Mouse (Mus musculus) ES-Bruce4 (cell line): ENCODE results near the gene Tm6sf1. TPM values are rescaled to one million over a fixed set of nuclear protein-coding genes. Genes with fewer than 3 reads are reported as not detected.

Experiments
- H3K27ac ChIP-seq: 2 replicates; pipeline ENCODE4 v1.5.1; 2012; ENCODE audit warnings: low read length, inconsistent platforms; ENCODE audit not compliant: insufficient read depth
- H3K27me3 ChIP-seq: 2 replicates; pipeline ENCODE4 v1.6.1; 2012; ENCODE audit warnings: mild to moderate bottlenecking, low read length, inconsistent platforms; ENCODE audit not compliant: control insufficient read depth, poor library complexity, insufficient read depth, severe bottlenecking
- H3K36me3 ChIP-seq: 2 replicates; pipeline ENCODE4 v1.6.1; 2012; ENCODE audit warnings: inconsistent platforms, mild to moderate bottlenecking, low read length, moderate library complexity; ENCODE audit not compliant: control insufficient read depth, poor library complexity, insufficient read depth, severe bottlenecking
- H3K4me1 ChIP-seq: one replicate; pipeline ENCODE4 v1.8.1; 2011; ENCODE audit warnings: low read length; ENCODE audit not compliant: control insufficient read depth, insufficient read depth
- H3K4me3 ChIP-seq: 2 replicates; pipeline ENCODE4 v1.5.1; 2011; ENCODE audit warnings: low read depth, mild to moderate bottlenecking, low read length
- H3K9ac ChIP-seq: 2 replicates; pipeline ENCODE4 v1.6.1; 2012; ENCODE audit warnings: low read depth, mild to moderate bottlenecking, inconsistent platforms; ENCODE audit not compliant: poor library complexity, severe bottlenecking
- H3K9me3 ChIP-seq: replicated peaks from 2 replicates; pipeline ENCODE4 v1.6.1; 2012; ENCODE audit warnings: mild to moderate bottlenecking, low read length, inconsistent platforms; ENCODE audit not compliant: control insufficient read depth, poor library complexity, insufficient read depth, severe bottlenecking
- CTCF ChIP-seq: IDR thresholded peaks from one replicate; pipeline ENCODE4 v1.8.1; 2011; ENCODE audit warnings: low read depth, low read length
- EP300 ChIP-seq: IDR thresholded peaks from 2 replicates; pipeline ENCODE4 v1.6.1; 2011; ENCODE audit warnings: low read depth, low read length; ENCODE audit not compliant: insufficient read depth
- POLR2A ChIP-seq: IDR thresholded peaks from one replicate; pipeline ENCODE4 v1.8.1; 2011; ENCODE audit warnings: low read length; ENCODE audit not compliant: insufficient read depth
- polyA plus RNA-seq: library from polyadenylated mRNA; stranded (reverse); fragments of >200 nt; gene quantifications from 2 replicates; pipeline ENCODE4 v1.2.4, GENCODE M21; 2011; ENCODE audit warnings: low read depth; ENCODE audit not compliant: missing spikeins, insufficient read depth, insufficient read length

Tm6sf1 gene
- polyA plus RNA-seq, 1 experiment = 10.1 TPM

DNA sequence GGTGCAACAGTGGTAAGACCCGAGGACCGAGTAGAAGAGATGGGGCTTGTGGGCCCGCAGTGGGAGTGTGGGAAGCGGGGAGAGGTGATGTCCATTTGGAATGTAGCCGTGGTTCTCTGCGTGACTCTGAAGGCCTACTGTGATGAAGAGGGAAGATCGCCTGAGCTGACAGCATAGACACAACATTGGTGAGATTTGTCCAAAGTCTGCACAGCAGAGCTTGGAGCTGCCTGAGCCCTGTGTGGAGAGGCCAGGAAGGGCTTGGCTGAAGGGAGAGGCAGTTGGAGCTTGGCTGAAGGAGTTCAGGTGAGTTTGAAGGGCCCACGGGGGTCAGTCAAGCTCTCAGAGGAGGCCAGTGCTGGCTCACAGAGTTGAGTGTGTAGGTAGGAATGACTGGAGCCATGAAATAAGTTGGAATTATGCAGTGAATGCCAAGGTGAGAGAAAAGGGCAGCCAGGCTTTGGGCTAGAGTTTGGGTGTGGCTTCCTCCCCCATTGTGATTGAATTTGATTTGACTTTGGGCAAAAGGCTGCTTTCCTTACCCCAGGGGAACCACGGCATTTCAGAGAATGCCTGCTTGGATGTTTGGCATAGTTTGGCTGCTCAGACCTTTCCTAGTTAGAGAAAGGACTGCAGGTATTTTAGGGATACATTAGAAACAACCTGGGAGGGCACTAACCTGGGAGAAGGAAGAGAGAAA is 8.6 kb downstream of the Tm6sf1 start:
- Histone ChIP-seq H3K9ac (no peak overlapping the region), H3K4me3 (no peak overlapping the region), H3K27ac (peak overlapping the region; percentile 32), H3K4me1 (peaks cover 4% of the 10 kb centered on the region), H3K9me3 (no peaks in the 10 kb centered on the region), H3K36me3 (no peaks in the 10 kb centered on the region), H3K27me3 (no peaks in the 10 kb centered on the region)
- TF ChIP-seq EP300 = peak; percentile 47; the same call in 1 of the 2 replicates
- no peak for TF ChIP-seq POLR2A
- TF ChIP-seq CTCF = no peak

DNA sequence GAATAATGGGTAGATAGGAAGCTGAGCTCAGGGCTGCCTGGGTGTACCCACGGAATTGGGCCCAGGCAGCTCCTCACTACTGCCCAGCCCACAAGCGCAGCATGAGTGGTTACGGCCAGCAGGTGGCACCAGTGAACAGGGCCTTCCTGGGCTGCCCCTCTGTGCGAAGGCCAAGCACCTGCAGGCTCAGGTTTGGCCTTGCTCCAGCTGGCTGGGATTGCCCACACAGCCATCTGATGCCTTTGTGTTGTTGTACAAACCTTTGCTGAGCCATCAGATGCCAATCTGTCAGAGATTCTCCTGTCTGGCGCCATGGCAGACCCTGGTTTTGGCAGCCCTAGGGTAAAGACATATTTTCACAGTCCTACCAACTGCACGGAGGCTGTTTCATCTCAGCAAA is 9.4 kb downstream of the Tm6sf1 start:
- peaks cover 4% of the 10 kb centered on the region for H3K4me1 ChIP-seq
- no peaks in the 10 kb centered on the region for H3K27me3 ChIP-seq
- H3K9ac ChIP-seq = no peak overlapping the region
- H3K36me3 ChIP-seq = no peaks in the 10 kb centered on the region
- H3K27ac ChIP-seq = peak overlapping the region; percentile 45
- no peaks in the 10 kb centered on the region for H3K9me3 ChIP-seq
- 0 out of 2 replicates have a peak, but pooled peaks have one; percentile 40 for TF ChIP-seq EP300
- peak; percentile 91 for TF ChIP-seq CTCF
- TF ChIP-seq POLR2A = no peak
- no peak overlapping the region for H3K4me3 ChIP-seq

DNA sequence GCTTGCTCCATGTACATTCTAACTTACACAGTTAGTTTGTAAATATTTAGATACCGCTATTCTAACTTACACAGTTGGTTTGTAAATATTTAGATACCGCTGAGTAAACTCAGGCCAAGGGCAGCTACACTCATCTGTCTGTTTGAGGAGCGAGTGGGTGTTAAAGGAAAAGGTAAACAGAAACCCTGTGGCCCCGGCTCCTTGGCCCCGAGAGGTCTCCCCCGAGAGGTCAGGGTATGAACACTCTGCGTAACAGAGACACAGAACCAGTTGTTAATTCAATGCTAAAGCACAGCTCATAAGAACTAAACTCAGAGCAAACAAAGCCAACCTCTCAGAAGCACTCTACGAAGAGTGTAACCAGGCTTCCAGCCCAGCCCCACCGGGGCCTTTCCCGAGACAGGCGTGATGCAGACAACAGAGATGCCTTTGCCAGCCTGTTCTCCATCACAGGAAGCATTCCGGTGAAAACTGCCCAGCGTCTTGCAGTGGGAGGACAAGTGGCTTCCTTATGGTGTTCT is 13.8 kb downstream of the Tm6sf1 start:
- Histone ChIP-seq H3K36me3 (no peaks in the 10 kb centered on the region), H3K27ac (no peak overlapping the region), H3K4me3 (no peak overlapping the region), H3K4me1 (no peaks in the 10 kb centered on the region), H3K9me3 (no peaks in the 10 kb centered on the region), H3K9ac (no peak overlapping the region), H3K27me3 (no peaks in the 10 kb centered on the region)
- TF ChIP-seq EP300 = no peak
- TF ChIP-seq CTCF = no peak
- TF ChIP-seq POLR2A = no peak

- no peaks in the 10 kb centered on the region for H3K4me1 ChIP-seq
- H3K4me3 ChIP-seq = no peak overlapping the region
- no peak overlapping the region for H3K27ac ChIP-seq
- no peak overlapping the region for H3K9ac ChIP-seq
- no peak for TF ChIP-seq CTCF
- no peak for TF ChIP-seq EP300
- TF ChIP-seq POLR2A = no peak
- H3K36me3 ChIP-seq = no peaks in the 10 kb centered on the region
- no peaks in the 10 kb centered on the region for H3K27me3 ChIP-seq
- no peaks in the 10 kb centered on the region for H3K9me3 ChIP-seq
These were observed 15.0 kb downstream of the Tm6sf1 start for GRCm38 (mm10) chr7:81873807-81874206.

GRCm38 (mm10) chr7:81874636-81875035 is 15.8 kb downstream of the Tm6sf1 start:
- no peaks in the 10 kb centered on the region for H3K4me1 ChIP-seq
- H3K9ac ChIP-seq = no peak overlapping the region
- H3K4me3 ChIP-seq = no peak overlapping the region
- H3K27me3 ChIP-seq = no peaks in the 10 kb centered on the region
- TF ChIP-seq POLR2A = no peak
- no peak for TF ChIP-seq CTCF
- TF ChIP-seq EP300 = no peak
- no peaks in the 10 kb centered on the region for H3K36me3 ChIP-seq
- no peak overlapping the region for H3K27ac ChIP-seq
- no peaks in the 10 kb centered on the region for H3K9me3 ChIP-seq

GRCm38 (mm10) chr7:81875372-81875771 is 16.6 kb downstream of the Tm6sf1 start:
- Histone ChIP-seq H3K4me3 (no peak overlapping the region), H3K9ac (no peak overlapping the region)

More at GRCm38 (mm10) chr7:81875372-81875771, 16.6 kb downstream of the Tm6sf1 start:
- Histone ChIP-seq H3K27ac (no peak overlapping the region), H3K27me3 (no peaks in the 10 kb centered on the region), H3K36me3 (no peaks in the 10 kb centered on the region), H3K4me1 (no peaks in the 10 kb centered on the region), H3K9me3 (no peaks in the 10 kb centered on the region)
- TF ChIP-seq CTCF = no peak
- no peak for TF ChIP-seq EP300
- no peak for TF ChIP-seq POLR2A
